Mouse (Mus musculus) MEL (cell line): ENCODE measurements around the gene Taf6l. TPM values are rescaled to one million over a fixed set of nuclear protein-coding genes. Genes with fewer than 3 reads are reported as not detected.

ENCODE experiments used
- DNase-seq: peaks from one replicate; pipeline ENCODE4 v3.0.0; 2011; ENCODE audit warnings: low read depth, low spot score
- H3K27ac ChIP-seq: 2 replicates; pipeline ENCODE4 v1.5.1; 2012; ENCODE audit warnings: low read depth, mild to moderate bottlenecking, control low read depth, low read length, moderate library complexity; ENCODE audit not compliant: control insufficient read depth
- H3K27me3 ChIP-seq, 2 experiments: fragments of 150-350 bp in 1 of 2; sonication (generic) in 1 of 2; 2 replicates each; pipeline ENCODE4 v1.6.1; 2012; ENCODE audit warnings: low read length in 2 of 2, mild to moderate bottlenecking in 2 of 2, improper control_type of control experiment in 1 of 2, moderate library complexity in 1 of 2; ENCODE audit not compliant: insufficient read depth in 2 of 2, control insufficient read depth in 1 of 2
- H3K36me3 ChIP-seq, 2 experiments: 2 replicates each; pipeline ENCODE4 v1.6.1; 2012 to 2014; ENCODE audit warnings: low read length in 2 of 2, improper control_type of control experiment in 1 of 2, inconsistent platforms in 1 of 2, mild to moderate bottlenecking in 1 of 2; ENCODE audit not compliant: insufficient read depth in 2 of 2, control insufficient read depth in 1 of 2
- H3K4me1 ChIP-seq, 2 experiments: fragments of 150-350 bp in 1 of 2; sonication (generic) in 1 of 2; 2 replicates each; pipeline ENCODE4 v1.6.1; 2012; ENCODE audit warnings: low read length in 2 of 2, improper control_type of control experiment in 1 of 2, mild to moderate bottlenecking in 1 of 2; ENCODE audit not compliant: insufficient read depth in 2 of 2, control insufficient read depth in 1 of 2
- H3K4me3 ChIP-seq, 2 experiments: fragments of 150-350 bp in 1 of 2; sonication (generic) in 1 of 2; 2 replicates each; pipeline ENCODE4 v1.5.1; 2012; ENCODE audit warnings: low read depth in 2 of 2, low read length in 2 of 2, mild to moderate bottlenecking in 2 of 2, moderate library complexity in 2 of 2, control low read depth in 1 of 2, improper control_type of control experiment in 1 of 2; ENCODE audit not compliant: control insufficient read depth in 1 of 2, insufficient read depth in 1 of 2
- H3K79me2 ChIP-seq: 2 replicates; pipeline ENCODE4 v1.6.1; 2012; ENCODE audit warnings: mild to moderate bottlenecking, low read length, moderate library complexity; ENCODE audit not compliant: control insufficient read depth, poor library complexity, insufficient read depth
- H3K9ac ChIP-seq: 2 replicates; pipeline ENCODE4 v1.6.1; 2012; ENCODE audit warnings: low read depth, mild to moderate bottlenecking, control low read depth, low read length, moderate library complexity; ENCODE audit not compliant: control insufficient read depth, poor library complexity, severe bottlenecking
- H3K9me3 ChIP-seq: fragments of 150-350 bp; sonication (generic); replicated peaks from 2 replicates; pipeline ENCODE4 v1.6.1; 2012; ENCODE audit warnings: mild to moderate bottlenecking, low read length, improper control_type of control experiment, moderate library complexity; ENCODE audit not compliant: insufficient read depth
- CHD1 ChIP-seq: IDR thresholded peaks from 2 replicates; pipeline ENCODE4 v1.6.1; 2012; ENCODE audit warnings: low read depth, mild to moderate bottlenecking, inconsistent platforms, low read length, improper control_type of control experiment
- CHD2 ChIP-seq: IDR thresholded peaks from 2 replicates; pipeline ENCODE4 v1.6.1; 2011; ENCODE audit warnings: low read length, improper control_type of control experiment
- CTCF ChIP-seq, 3 experiments: IDR thresholded peaks in 2 of 3; conservative IDR thresholded peaks in 1 of 3; 2 replicates each; pipeline ENCODE4 v1.5.1; 2011 to 2012; ENCODE audit warnings: low read length in 3 of 3, low read depth in 2 of 3, mild to moderate bottlenecking in 2 of 3, improper control_type of control experiment in 1 of 3, inconsistent platforms in 1 of 3, mixed read lengths in 1 of 3, moderate library complexity in 1 of 3; ENCODE audit not compliant: control insufficient read depth in 1 of 3, insufficient read depth in 1 of 3, poor library complexity in 1 of 3, severe bottlenecking in 1 of 3
- E2F4 ChIP-seq: IDR thresholded peaks from 2 replicates; pipeline ENCODE4 v1.6.1; 2011; ENCODE audit warnings: low read depth, low read length, improper control_type of control experiment, borderline replicate concordance
- ELF1 ChIP-seq: IDR thresholded peaks from 2 replicates; pipeline ENCODE4 v1.6.1; 2014; ENCODE audit warnings: low read depth, mild to moderate bottlenecking, inconsistent platforms, low read length, improper control_type of control experiment, moderate library complexity
- EP300 ChIP-seq, 2 experiments: IDR thresholded peaks; 2 replicates each; pipeline ENCODE4 v1.6.1; 2011; ENCODE audit warnings: improper control_type of control experiment in 2 of 2, low read length in 2 of 2, low read depth in 1 of 2, mild to moderate bottlenecking in 1 of 2
- ETS1 ChIP-seq: IDR thresholded peaks from 2 replicates; pipeline ENCODE4 v1.6.1; 2012; ENCODE audit warnings: low read depth, mild to moderate bottlenecking, inconsistent platforms, low read length, improper control_type of control experiment, moderate library complexity
- GABPA ChIP-seq: IDR thresholded peaks from 2 replicates; pipeline ENCODE4 v1.6.1; 2012; ENCODE audit warnings: low read depth, mild to moderate bottlenecking, inconsistent platforms, low read length, improper control_type of control experiment, moderate library complexity
- JUND ChIP-seq: IDR thresholded peaks from 2 replicates; pipeline ENCODE4 v1.6.1; 2011; ENCODE audit warnings: low read depth, mild to moderate bottlenecking, improper control_type of control experiment, low read length
- KAT2A ChIP-seq: conservative IDR thresholded peaks from 2 replicates; pipeline ENCODE4 v1.6.1; 2012; ENCODE audit warnings: low read depth, low read length, improper control_type of control experiment, inconsistent platforms
- MAFK ChIP-seq: IDR thresholded peaks from 2 replicates; pipeline ENCODE4 v1.6.1; 2011; ENCODE audit warnings: low read depth, mild to moderate bottlenecking, low read length, improper control_type of control experiment, borderline replicate concordance
- MAZ ChIP-seq: IDR thresholded peaks from 2 replicates; pipeline ENCODE4 v1.6.1; 2012; ENCODE audit warnings: low read depth, mild to moderate bottlenecking, inconsistent platforms, low read length, improper control_type of control experiment
- MEF2A ChIP-seq: IDR thresholded peaks from 2 replicates; pipeline ENCODE4 v1.6.1; 2014; ENCODE audit warnings: low read depth, mild to moderate bottlenecking, inconsistent platforms, low read length, improper control_type of control experiment; ENCODE audit not compliant: poor library complexity, insufficient replicate concordance, severe bottlenecking; ENCODE audit errors: extremely low read depth
- MYC ChIP-seq: IDR thresholded peaks from 2 replicates; pipeline ENCODE4 v1.6.1; 2011; ENCODE audit warnings: low read depth, mild to moderate bottlenecking, low read length, improper control_type of control experiment, moderate library complexity
- NRF1 ChIP-seq: IDR thresholded peaks from 2 replicates; pipeline ENCODE4 v1.6.1; 2014; ENCODE audit warnings: low read depth, mild to moderate bottlenecking, inconsistent platforms, low read length, improper control_type of control experiment, moderate library complexity; ENCODE audit not compliant: poor library complexity, insufficient read depth, severe bottlenecking
- POLR2A ChIP-seq, 2 experiments: IDR thresholded peaks; 2 replicates each; pipeline ENCODE4 v1.6.1; 2011 to 2012; ENCODE audit warnings: low read length in 2 of 2, mild to moderate bottlenecking in 2 of 2, control low read depth in 1 of 2, improper control_type of control experiment in 1 of 2, low read depth in 1 of 2, moderate library complexity in 1 of 2; ENCODE audit not compliant: control insufficient read depth in 1 of 2, insufficient read depth in 1 of 2, poor library complexity in 1 of 2
- POLR2AphosphoS2 ChIP-seq: IDR thresholded peaks from 2 replicates; pipeline ENCODE4 v1.6.1; 2011; ENCODE audit warnings: low read length, improper control_type of control experiment
- RAD21 ChIP-seq: IDR thresholded peaks from 2 replicates; pipeline ENCODE4 v1.6.1; 2011; ENCODE audit warnings: mild to moderate bottlenecking, low read depth, low read length, improper control_type of control experiment
- SMC3 ChIP-seq: IDR thresholded peaks from 2 replicates; pipeline ENCODE4 v1.6.1; 2011; ENCODE audit warnings: low read depth, low read length, improper control_type of control experiment
- TAL1 ChIP-seq: IDR thresholded peaks from 2 replicates; pipeline ENCODE4 v1.6.1; 2012; ENCODE audit warnings: mild to moderate bottlenecking, inconsistent platforms, low read length, moderate library complexity, mixed read lengths
- TBP ChIP-seq: IDR thresholded peaks from 2 replicates; pipeline ENCODE4 v1.8.0; 2011; ENCODE audit warnings: low read depth, low read length, improper control_type of control experiment
- TCF12 ChIP-seq: IDR thresholded peaks from 2 replicates; pipeline ENCODE4 v1.6.1; 2014; ENCODE audit warnings: low read depth, mild to moderate bottlenecking, inconsistent platforms, low read length, improper control_type of control experiment, moderate library complexity
- UBTF ChIP-seq: IDR thresholded peaks from 2 replicates; pipeline ENCODE4 v1.6.1; 2012; ENCODE audit warnings: low read depth, mild to moderate bottlenecking, inconsistent platforms, low read length, improper control_type of control experiment, moderate library complexity, borderline replicate concordance; ENCODE audit not compliant: insufficient read depth
- USF1 ChIP-seq: IDR thresholded peaks from 2 replicates; pipeline ENCODE4 v1.6.1; 2014; ENCODE audit warnings: low read depth, mild to moderate bottlenecking, inconsistent platforms, low read length, improper control_type of control experiment, moderate library complexity
- USF2 ChIP-seq, 2 experiments: IDR thresholded peaks; 2 replicates each; pipeline ENCODE4 v1.6.1; 2011 to 2012; ENCODE audit warnings: improper control_type of control experiment in 2 of 2, low read length in 2 of 2, borderline replicate concordance in 1 of 2, inconsistent platforms in 1 of 2, low read depth in 1 of 2, mild to moderate bottlenecking in 1 of 2; ENCODE audit not compliant: insufficient read depth in 1 of 2
- ZC3H11A ChIP-seq: IDR thresholded peaks from 2 replicates; pipeline ENCODE4 v1.6.1; 2012; ENCODE audit warnings: low read depth, mild to moderate bottlenecking, inconsistent platforms, low read length, improper control_type of control experiment
- polyA plus RNA-seq, 2 experiments: library from polyadenylated mRNA; stranded (reverse) in 1 of 2; unstranded in 1 of 2; fragments of >175 nt in 1 of 2; fragments of >200 nt in 1 of 2; gene quantifications; 2 replicates each; pipeline versions ENCODE4 v1.2.1 to v1.2.4; 2012; ENCODE audit warnings: low replicate concordance in 2 of 2, low read depth in 1 of 2; ENCODE audit not compliant: insufficient read length in 2 of 2, insufficient read depth in 1 of 2, missing spikeins in 1 of 2
- total RNA-seq: library from RNA; depleted of rRNA; stranded (reverse); fragments of 300-350 nt; gene quantifications from 2 replicates; pipeline ENCODE4 v1.2.3, GENCODE M21; 2012

The Taf6l gene
- total and polyA plus RNA-seq, 3 experiments, result 18.3 to 25.5 TPM; not detected in 1

- peaks cover 3% of the 10 kb centered on the region; the same call in 1 of the 2 replicates for H3K79me2 ChIP-seq
- no peak overlapping the region for H3K27ac ChIP-seq
- no peak overlapping the region for H3K4me3 ChIP-seq
- peaks cover 2 to 55% of the 10 kb centered on the region in 2 experiments; a peak in 3 of 4 replicates for H3K36me3 ChIP-seq
- H3K9me3 ChIP-seq, result no peaks in the 10 kb centered on the region
- no peaks in the 10 kb centered on the region; a peak in 1 of 4 replicates for H3K4me1 ChIP-seq
- H3K9ac ChIP-seq, result no peak overlapping the region
- DNase-seq, result no peak
- TF ChIP-seq MAFK, result no peak
- TF ChIP-seq MYC, result no peak
- TF ChIP-seq CHD2, result no peak
- no peak for TF ChIP-seq ZC3H11A
- TF ChIP-seq RAD21, result no peak
- TF ChIP-seq UBTF, result no peak
- TF ChIP-seq KAT2A, result no peak
- TF ChIP-seq EP300 (IDR thresholded peaks at IDR 0.05; ENCODE audit: low read depth in 1 of 2, low read length in 2 of 2), result no peak
- TF ChIP-seq SMC3, result no peak
- no peak for TF ChIP-seq MAZ
- H3K27me3 ChIP-seq, result no peaks in the 10 kb centered on the region
These were observed 44.4 kb upstream of the Taf6l start for GRCm38 (mm10) chr19:8830664-8831063.

GRCm38 (mm10) chr19:8829660-8830059 lies 43.4 kb upstream of the Taf6l start, which contains the start of gene AC129217.1:
TSS of gene AC129217.1 (plus strand) at chr19:8829773.
- TF ChIP-seq ETS1 (no peak), GABPA (no peak), TBP (no peak)
- DNase-seq, result peak; percentile 40
- no peaks in the 10 kb centered on the region; a peak in 1 of 4 replicates for H3K4me1 ChIP-seq
- no peak within 1 kb of the TSS for H3K4me3 ChIP-seq
- H3K9ac ChIP-seq, result no peak within 1 kb of the TSS
- no peaks in the 10 kb centered on the region for H3K9me3 ChIP-seq
- H3K79me2 ChIP-seq, result peaks cover 5% of the 10 kb centered on the region; the same call in 1 of the 2 replicates
- H3K27ac ChIP-seq, result no peak within 1 kb of the TSS
- no peaks in the 10 kb centered on the region for H3K27me3 ChIP-seq
- peaks cover 2 to 62% of the 10 kb centered on the region in 2 experiments; a peak in 3 of 4 replicates for H3K36me3 ChIP-seq

DNA sequence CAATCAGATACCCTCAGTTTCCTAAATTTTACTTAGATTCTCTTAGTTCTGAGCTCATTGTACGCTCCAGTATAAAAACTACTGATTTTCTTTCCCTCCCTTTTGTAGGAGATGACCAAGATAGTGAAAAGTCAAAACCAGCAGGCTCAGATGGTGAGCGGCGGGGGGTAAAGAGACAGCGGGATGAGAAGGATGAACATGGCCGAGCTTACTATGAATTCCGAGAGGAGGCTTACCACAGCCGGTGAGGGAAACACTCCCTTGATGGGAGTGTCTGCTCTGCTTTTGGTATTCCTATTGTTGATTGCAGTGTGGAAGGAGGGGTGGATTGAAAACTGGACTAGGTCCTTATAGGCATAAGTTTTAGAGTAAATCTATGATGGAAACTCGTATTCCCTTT lies 36.5 kb upstream of the Taf6l start:
- Histone ChIP-seq H3K27me3 (no peaks in the 10 kb centered on the region), H3K36me3 (peaks cover 20 to 41% of the 10 kb centered on the region in 2 experiments), H3K27ac (no peak overlapping the region), H3K4me1 (peaks cover 2 to 5% of the 10 kb centered on the region in 2 experiments; a peak in 1 of 4 replicates), H3K9ac (peak overlapping the region; percentile 19; the same call in 1 of the 2 replicates), H3K9me3 (no peaks in the 10 kb centered on the region), H3K4me3 (no peak overlapping the region), H3K79me2 (peaks cover 49% of the 10 kb centered on the region)
- DNase-seq, result no peak
- TF ChIP-seq ZC3H11A (no peak), E2F4 (no peak), CTCF (IDR thresholded peaks at IDR 0.05 in 2 of 3, conservative IDR thresholded peaks at IDR 0.05 in 1 of 3; ENCODE audit: control insufficient read depth in 1 of 3, insufficient read depth in 1 of 3, low read depth in 2 of 3, low read length in 3 of 3, poor library complexity in 1 of 3, severe bottlenecking in 1 of 3) (no peak), JUND (no peak), USF2 (IDR thresholded peaks at IDR 0.05; ENCODE audit: borderline replicate concordance in 1 of 2, insufficient read depth in 1 of 2, low read depth in 1 of 2, low read length in 2 of 2) (no peak), TAL1 (no peak), CHD1 (no peak), POLR2AphosphoS2 (no peak), TCF12 (no peak), MEF2A (no peak), NRF1 (no peak), MYC (no peak), USF1 (no peak), ELF1 (no peak), TBP (no peak), KAT2A (no peak), POLR2A (IDR thresholded peaks at IDR 0.05; ENCODE audit: control insufficient read depth in 1 of 2, insufficient read depth in 1 of 2, low read depth in 1 of 2, low read length in 2 of 2, poor library complexity in 1 of 2) (no peak), ETS1 (no peak), MAFK (no peak)
